Mouse (Mus musculus) C2C12 (cell line): Measurements from ENCODE around the gene Col27a1.

Experiments
- CTCF ChIP-seq: IDR thresholded peaks from one replicate; pipeline ENCODE4 v1.5.1; 2011; ENCODE audit not compliant: control insufficient read depth, insufficient read depth, insufficient read length
- FOSL1 ChIP-seq: IDR thresholded peaks from one replicate; pipeline ENCODE4 v1.8.0; 2011; ENCODE audit warnings: mild to moderate bottlenecking, low read length; ENCODE audit not compliant: poor library complexity, insufficient read depth, severe bottlenecking
- MAX ChIP-seq: IDR thresholded peaks from one replicate; pipeline ENCODE4 v1.6.1; 2011; ENCODE audit warnings: mild to moderate bottlenecking, control low read depth
- USF1 ChIP-seq: IDR thresholded peaks from one replicate; pipeline ENCODE4 v1.6.1; 2011; ENCODE audit warnings: low read depth, mild to moderate bottlenecking, control low read depth, moderate library complexity

DNA sequence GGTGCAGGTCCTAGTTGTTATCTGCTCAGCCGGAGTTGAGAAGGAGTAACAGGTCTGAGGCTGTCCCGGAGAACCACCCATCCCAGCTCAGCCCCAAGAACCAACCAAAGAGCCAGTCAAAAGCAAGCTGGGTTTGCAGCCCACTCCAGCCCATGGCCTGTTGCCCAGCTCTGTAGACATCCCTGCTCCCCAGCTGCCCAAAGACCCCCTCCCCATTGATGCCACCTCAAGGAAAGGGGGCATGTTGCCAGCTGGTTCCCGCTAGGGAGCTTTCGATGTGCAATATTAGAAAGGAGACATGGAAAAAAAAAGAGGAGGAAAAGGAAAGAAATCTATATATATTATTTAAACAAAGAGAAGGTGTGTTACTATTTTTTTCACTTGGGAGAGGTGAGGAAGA, 119.6 kb downstream of the Col27a1 start:
- TF ChIP-seq CTCF (no peak), FOSL1 (no peak), MAX (no peak), USF1 (no peak)
